Mouse (Mus musculus) telencephalon, adult 2 months (tissue): ENCODE measurements around the gene Eml3.

Experiments
- DNase-seq: peaks from one replicate; pipeline ENCODE4 v3.0.0-alpha.2; 2011; ENCODE audit warnings: low read depth, low spot score

The Eml3 gene

DNA sequence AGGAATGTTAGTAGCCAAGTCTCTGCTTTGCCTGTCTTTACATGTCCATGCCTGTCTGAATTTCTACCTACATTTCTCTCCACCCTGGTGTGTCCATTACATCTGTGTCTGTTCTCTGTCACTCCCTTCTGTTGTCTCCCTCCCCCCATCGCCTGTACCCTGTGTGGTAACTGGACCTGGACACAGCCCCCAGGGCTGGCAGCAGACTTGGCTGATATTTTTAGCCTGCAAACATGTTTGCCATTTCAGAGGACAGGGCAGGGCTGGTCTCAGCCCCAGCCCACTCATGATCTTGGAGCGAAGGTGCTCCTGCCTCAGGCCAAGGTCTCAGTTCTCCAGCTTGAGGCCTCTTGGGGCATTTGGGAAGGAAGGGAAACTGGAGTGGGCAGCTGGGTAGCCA lies 58.5 kb downstream of the Eml3 start:
- DNase-seq = no peak

DNA sequence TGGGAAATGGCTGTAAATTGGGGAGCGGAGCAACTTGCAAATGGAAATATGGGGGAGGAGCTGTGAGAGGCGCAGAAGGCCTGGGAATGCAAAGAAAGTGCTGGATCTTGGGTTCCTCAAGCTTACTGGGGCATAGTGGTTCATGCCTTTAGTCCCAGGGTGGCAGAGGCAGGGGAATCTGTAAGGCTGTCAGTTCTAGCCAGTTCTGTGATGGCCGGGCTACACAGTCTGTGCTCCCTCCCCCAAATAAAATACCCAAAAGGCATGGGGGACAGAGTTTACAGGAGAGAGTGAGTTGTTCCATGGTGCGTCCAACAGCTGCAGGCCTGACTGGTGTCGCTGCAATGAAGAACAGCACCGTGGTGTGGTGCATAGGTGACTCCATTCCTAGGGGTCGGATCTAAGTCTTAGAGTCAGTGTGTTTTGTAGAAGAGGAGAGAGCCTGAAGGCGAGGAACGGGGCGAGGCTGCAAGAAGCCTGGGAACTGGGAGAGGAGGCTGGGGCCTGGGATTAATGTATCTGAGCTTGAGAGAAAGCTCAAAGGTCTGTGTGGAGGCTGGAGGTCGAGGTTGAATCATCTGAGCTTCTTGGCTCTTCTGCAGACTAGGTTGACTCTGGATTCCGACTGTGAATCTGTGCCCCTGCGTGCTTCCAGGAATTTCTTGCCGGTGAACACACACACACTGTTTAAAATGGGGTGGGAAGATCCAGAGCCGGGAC lies 59.2 kb downstream of the Eml3 start:
- no peak for DNase-seq

DNA sequence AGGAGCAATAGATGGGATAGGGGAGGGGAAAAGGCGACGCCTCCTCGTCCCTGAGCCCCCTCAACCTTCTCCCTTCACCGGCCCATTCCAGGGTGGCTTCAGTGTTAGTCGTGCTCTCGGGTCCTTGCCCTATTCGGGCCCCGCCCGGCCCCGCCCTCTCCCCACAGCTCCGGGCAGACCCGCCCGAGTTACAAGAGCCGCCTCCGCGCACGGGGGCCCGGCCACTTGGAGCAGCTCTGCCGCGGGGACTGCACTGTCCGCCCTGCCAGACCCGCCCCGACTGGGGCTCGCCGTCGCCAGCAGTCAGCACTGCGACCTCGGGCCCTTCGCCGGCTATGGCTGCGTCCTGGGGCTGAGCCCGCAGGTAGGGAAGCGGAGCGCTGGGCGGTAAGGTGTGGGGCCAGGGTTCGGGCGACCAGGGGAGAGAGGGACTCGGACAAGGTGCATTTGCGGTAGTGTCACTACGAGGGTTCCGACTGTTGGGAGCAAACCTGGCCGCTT lies 59.8 kb downstream of the Eml3 start, which contains the start of gene Ahnak:
Gene Ahnak (plus strand): TSS at position 219 of the 501 bp plus-strand sequence.
- DNase-seq = no peak

- DNase-seq = no peak
Measured at GRCm38 (mm10) chr19:8989567-8990431, 60.4 kb downstream of the Eml3 start.

DNA sequence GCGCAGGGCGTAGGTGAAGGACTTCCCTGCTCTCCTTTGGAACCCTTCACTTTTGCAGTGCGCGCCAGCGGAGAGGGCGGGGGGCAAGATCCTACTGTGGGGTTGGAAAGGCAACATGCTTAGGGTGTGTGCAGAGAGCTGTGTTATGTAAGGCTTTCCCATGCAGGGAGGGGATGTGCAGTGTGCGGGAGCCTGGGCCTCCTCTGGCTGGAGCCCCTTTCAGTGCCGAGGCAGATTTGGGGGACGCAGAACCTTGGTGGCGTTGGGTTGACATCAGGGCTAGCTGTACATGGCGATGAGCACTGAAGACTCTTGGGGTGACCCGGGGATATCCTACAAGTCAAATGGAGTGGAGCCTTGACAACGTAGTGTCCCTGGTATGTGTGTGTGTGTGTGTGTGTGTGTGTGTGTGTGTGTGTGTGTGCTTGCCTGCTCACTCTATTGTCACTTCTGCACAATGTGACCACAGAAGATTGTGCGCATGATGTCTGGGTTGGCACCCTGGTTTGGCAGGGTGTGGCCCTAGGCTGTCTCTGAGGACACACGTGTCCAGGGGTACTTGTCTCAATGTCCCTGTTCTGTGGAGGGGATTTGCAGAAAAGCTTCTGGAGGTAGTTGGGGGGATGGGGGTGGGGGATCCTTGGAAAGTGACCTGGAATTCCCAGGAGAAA lies 61.2 kb downstream of the Eml3 start:
- no peak for DNase-seq
